Mouse (Mus musculus) ES-E14 (cell line): Measurements from ENCODE around the gene Gck. TPM values are rescaled to one million over a fixed set of nuclear protein-coding genes. Genes with fewer than 3 reads are reported as not detected.
A peak's percentile ranks its signal among the peaks of the same experiment; 100 is the strongest.

Source experiments
- DNase-seq: peaks from one replicate; pipeline ENCODE4 v3.0.0-alpha.2; 2013; ENCODE audit warnings: low read depth, low spot score
- H3K27ac ChIP-seq: 2 replicates; pipeline ENCODE4 v1.5.1; 2012; ENCODE audit warnings: low read depth, mild to moderate bottlenecking, low read length, moderate library complexity, mixed read lengths; ENCODE audit not compliant: poor library complexity, insufficient read depth, severe bottlenecking
- H3K36me3 ChIP-seq: 2 replicates; pipeline ENCODE4 v1.6.1; 2012; ENCODE audit warnings: mild to moderate bottlenecking, low read length, moderate library complexity, mixed read lengths; ENCODE audit not compliant: control insufficient read depth, poor library complexity, insufficient read depth, severe bottlenecking
- H3K4me1 ChIP-seq, 2 experiments: fragments of 150-350 bp in 1 of 2; sonication (generic) in 1 of 2; 2 replicates each; pipeline ENCODE4 v1.6.1; 2012; ENCODE audit warnings: low read length in 2 of 2, mild to moderate bottlenecking in 1 of 2, mixed read lengths in 1 of 2; ENCODE audit not compliant: control insufficient read depth in 2 of 2, insufficient read depth in 2 of 2, poor library complexity in 1 of 2
- H3K4me3 ChIP-seq, 2 experiments: fragments of 150-350 bp in 1 of 2; sonication (generic) in 1 of 2; 2 replicates each; pipeline ENCODE4 v1.5.1; 2012; ENCODE audit warnings: low read length in 2 of 2, low read depth in 1 of 2, mild to moderate bottlenecking in 1 of 2, mixed read lengths in 1 of 2; ENCODE audit not compliant: insufficient read depth in 1 of 2, poor library complexity in 1 of 2, severe bottlenecking in 1 of 2
- H3K9ac ChIP-seq: 2 replicates; pipeline ENCODE4 v1.6.1; 2012; ENCODE audit warnings: low read depth, mild to moderate bottlenecking, low read length, mixed read lengths; ENCODE audit not compliant: poor library complexity, insufficient read depth, severe bottlenecking
- H3K9me3 ChIP-seq: fragments of 150-350 bp; sonication (generic); 2 replicates; pipeline ENCODE4 v1.6.1; 2012; ENCODE audit warnings: low read depth, mild to moderate bottlenecking, low read length; ENCODE audit not compliant: control insufficient read depth, insufficient read depth
- CHD2 ChIP-seq: IDR thresholded peaks from 2 replicates; pipeline ENCODE4 v1.6.1; 2014; ENCODE audit warnings: mild to moderate bottlenecking, low read depth, low read length, inconsistent platforms
- HCFC1 ChIP-seq: IDR thresholded peaks from 2 replicates; pipeline ENCODE4 v1.6.1; 2012; ENCODE audit warnings: low read length, inconsistent platforms, borderline replicate concordance; ENCODE audit not compliant: insufficient read depth
- MAFK ChIP-seq: IDR thresholded peaks from 2 replicates; pipeline ENCODE4 v1.6.1; 2014; ENCODE audit warnings: mild to moderate bottlenecking, low read depth, low read length, inconsistent platforms; ENCODE audit not compliant: insufficient read depth
- ZC3H11A ChIP-seq: IDR thresholded peaks from 2 replicates; pipeline ENCODE4 v1.6.1; 2012; ENCODE audit warnings: low read depth, mild to moderate bottlenecking, inconsistent platforms, low read length, borderline replicate concordance
- ZNF384 ChIP-seq: IDR thresholded peaks from 2 replicates; pipeline ENCODE4 v1.6.1; 2012; ENCODE audit warnings: low read depth, low read length, inconsistent platforms
- in situ Hi-C, 2 experiments: fragments of 600-800 bp; cut with MboI; formaldehyde crosslinking; loops; one replicate each; pipeline ENCODE4 v1.15.1; 2025; ENCODE audit warnings: low sequenced_read_pairs in 2 of 2, inconsistent platforms in 1 of 2; ENCODE audit not compliant: unreplicated experiment in 2 of 2
- total RNA-seq: library from RNA; depleted of rRNA; stranded (reverse); fragments of 300-350 nt; gene quantifications from 2 replicates; pipeline ENCODE4 v1.2.3, GENCODE M21; 2012

Gene Gck
- total RNA-seq, 1 experiment: 0.76 TPM

DNA sequence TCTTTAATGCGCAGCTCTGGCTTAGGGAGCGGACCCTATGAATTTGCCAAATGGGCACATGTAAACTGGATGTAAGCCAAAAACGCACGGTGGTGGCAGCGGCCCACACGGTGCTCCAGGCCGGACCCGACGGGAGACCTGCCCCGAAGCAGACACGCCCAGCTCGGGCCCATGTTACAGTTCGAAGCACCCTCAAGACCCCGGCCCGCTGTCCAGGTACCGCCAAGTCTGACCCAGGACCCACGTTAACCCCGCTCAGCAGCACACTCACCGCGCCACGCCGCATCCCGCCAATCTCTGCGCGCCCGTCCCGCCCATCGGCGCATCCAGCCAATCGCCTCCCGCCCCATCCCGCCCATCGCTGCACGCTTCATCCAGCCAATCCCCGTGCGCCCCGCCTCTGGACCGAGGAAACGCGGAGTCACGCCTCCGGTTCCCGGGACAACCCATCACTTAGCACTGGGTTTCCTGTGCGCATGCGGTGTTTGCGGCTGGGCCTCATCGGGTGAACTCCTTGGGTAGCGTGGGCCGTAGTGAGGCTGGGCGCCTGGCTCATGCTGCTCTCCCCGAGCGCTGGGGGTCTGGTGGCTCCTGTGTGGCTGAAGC lies 71.9 kb downstream of the Gck start, which contains the start of gene Pold2:
Gene Pold2 (minus strand): TSS at position 372 of the 606 bp plus-strand sequence.
- peak within 1 kb of the TSS; percentile 91 for H3K9ac ChIP-seq
- peaks cover 6 to 12% of the 10 kb centered on the region in 2 experiments; a peak in 2 of 4 replicates for H3K4me1 ChIP-seq
- peak; percentile 99 for DNase-seq
- in situ Hi-C loops: no loop called here
- no peak for TF ChIP-seq HCFC1
- TF ChIP-seq MAFK: peak; percentile 23; the same call in 1 of the 2 replicates
- H3K36me3 ChIP-seq: peaks cover 32% of the 10 kb centered on the region
- peak within 1 kb of the TSS; percentile 59; the same call in 1 of the 2 replicates for H3K27ac ChIP-seq
- H3K9me3 ChIP-seq: no peaks in the 10 kb centered on the region
- H3K4me3 ChIP-seq: peak within 1 kb of the TSS; percentile 85 to 87

GRCm38 (mm10) chr11:5877421-5877820 lies 72.5 kb downstream of the Gck start:
- DNase-seq: no peak

DNA sequence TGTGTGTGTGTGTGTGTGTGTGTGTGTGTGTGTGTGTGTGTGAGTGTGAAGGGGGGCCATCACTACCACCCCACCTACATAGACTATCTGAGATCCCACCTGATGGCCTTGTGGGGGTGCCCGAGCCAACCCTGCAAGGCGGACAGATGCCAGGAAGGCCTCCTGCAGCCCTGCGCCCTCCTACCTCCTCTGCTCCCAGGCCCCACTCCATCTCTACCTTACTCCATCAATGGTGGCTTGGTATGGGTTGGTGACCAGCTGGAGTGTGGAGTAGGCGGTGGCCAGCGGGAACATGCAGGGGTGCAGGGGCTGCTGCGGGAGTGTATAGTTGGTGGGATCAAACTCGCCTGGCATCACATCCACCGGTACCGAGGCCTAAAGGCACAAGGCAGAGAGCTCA lies 76.7 kb downstream of the Gck start:
- Histone ChIP-seq H3K4me3 (no peak overlapping the region), H3K4me1 (peaks cover 0 to 10% of the 10 kb centered on the region in 2 experiments; a peak in 1 of 4 replicates), H3K27ac (no peak overlapping the region), H3K9me3 (no peaks in the 10 kb centered on the region), H3K36me3 (peaks cover 63% of the 10 kb centered on the region), H3K9ac (no peak overlapping the region)
- DNase-seq: no peak
- no peak for TF ChIP-seq CHD2
- TF ChIP-seq ZNF384: no peak
- no peak for TF ChIP-seq MAFK
- TF ChIP-seq HCFC1: no peak
- no peak for TF ChIP-seq ZC3H11A
- in situ Hi-C loops: no loop called here

More at GRCm38 (mm10) chr11:5877421-5877820, 72.5 kb downstream of the Gck start:
- H3K36me3 ChIP-seq: peaks cover 38% of the 10 kb centered on the region
- peak overlapping the region; percentile 85 to 87 for H3K4me3 ChIP-seq
- H3K9me3 ChIP-seq: no peaks in the 10 kb centered on the region
- H3K27ac ChIP-seq: no peak overlapping the region
- H3K4me1 ChIP-seq: peaks cover 6 to 12% of the 10 kb centered on the region in 2 experiments; a peak in 2 of 4 replicates
- H3K9ac ChIP-seq: peak overlapping the region; percentile 91
- in situ Hi-C loops: no loop called here
- no peak for TF ChIP-seq CHD2
- no peak for TF ChIP-seq HCFC1
- TF ChIP-seq MAFK: no peak
- TF ChIP-seq ZC3H11A: no peak
- no peak for TF ChIP-seq ZNF384

DNA sequence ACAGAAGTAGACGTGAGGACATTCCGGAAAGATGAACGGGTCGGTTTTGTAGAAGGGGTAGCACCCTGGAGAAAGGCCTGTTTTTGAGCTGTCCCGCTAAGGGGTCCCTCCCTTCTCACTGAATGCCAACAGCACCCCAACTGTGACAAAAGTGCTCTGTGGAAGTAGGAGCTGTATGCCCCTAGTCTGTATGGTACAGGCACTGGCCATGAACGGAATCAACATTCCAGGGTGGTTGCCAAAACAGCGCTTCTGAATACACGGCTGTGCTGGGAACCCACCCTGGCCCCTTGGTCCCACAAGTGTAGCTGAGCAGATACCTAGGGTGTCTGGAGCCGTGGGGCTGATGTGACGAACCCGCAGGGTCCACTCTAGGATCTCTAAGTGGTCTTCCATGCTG lies 77.2 kb downstream of the Gck start:
- H3K36me3 ChIP-seq: peaks cover 63% of the 10 kb centered on the region
- H3K4me3 ChIP-seq: no peak overlapping the region
- H3K4me1 ChIP-seq: peaks cover 0 to 10% of the 10 kb centered on the region in 2 experiments; a peak in 1 of 4 replicates
- H3K9me3 ChIP-seq: no peaks in the 10 kb centered on the region
- H3K9ac ChIP-seq: no peak overlapping the region
- TF ChIP-seq ZNF384 (no peak), HCFC1 (no peak), CHD2 (no peak), MAFK (no peak), ZC3H11A (no peak)
- in situ Hi-C loops: no loop called here
- DNase-seq: no peak
- H3K27ac ChIP-seq: no peak overlapping the region

DNA sequence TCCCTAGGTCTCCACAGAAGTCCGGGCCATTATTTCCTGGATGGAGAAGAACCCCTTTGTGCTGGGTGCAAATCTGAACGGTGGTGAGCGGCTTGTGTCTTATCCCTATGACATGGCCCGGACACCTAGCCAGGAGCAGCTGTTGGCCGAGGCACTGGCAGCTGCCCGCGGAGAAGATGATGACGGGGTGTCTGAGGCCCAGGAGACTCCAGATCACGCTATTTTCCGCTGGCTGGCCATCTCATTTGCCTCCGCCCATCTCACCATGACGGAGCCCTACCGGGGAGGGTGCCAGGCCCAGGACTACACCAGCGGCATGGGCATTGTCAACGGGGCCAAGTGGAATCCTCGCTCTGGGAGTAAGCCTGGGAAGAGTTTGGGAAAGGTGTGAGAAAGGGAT lies 79.8 kb downstream of the Gck start:
- H3K27ac ChIP-seq: no peak overlapping the region
- no peak overlapping the region for H3K4me3 ChIP-seq
- peaks cover 52% of the 10 kb centered on the region for H3K36me3 ChIP-seq
- in situ Hi-C loops: no loop called here
- no peak for TF ChIP-seq ZNF384
- TF ChIP-seq CHD2: no peak
- TF ChIP-seq HCFC1: no peak
- TF ChIP-seq MAFK: no peak
- no peak for TF ChIP-seq ZC3H11A
- no peaks in the 10 kb centered on the region for H3K4me1 ChIP-seq
- no peak overlapping the region for H3K9ac ChIP-seq
- no peak for DNase-seq
- no peaks in the 10 kb centered on the region for H3K9me3 ChIP-seq
